12 mouse cellular contexts compared by ENCODE assay signal in genomic region chr10:41959808-41960207, GRCm38 (mm10). TPM values are rescaled to one million over a fixed set of nuclear protein-coding genes. Genes with fewer than 3 reads are reported as not detected.
DNase-seq lines count a peak whose midpoint lies in the region; ATAC-seq and TF ChIP-seq lines count a peak whose summit lies in the region.
"Had no signal": no experiment of that assay in that cellular context is flagged by ENCODE, and none has a peak within 500 bp of the region (broad histone marks: within the 10 kb centered on the region; RNA-seq: fewer than 3 reads in every experiment).

No protein-coding gene starts in this region.

- H3K9ac ChIP-seq in intestine, postnatal 0 days (ENCODE audit: low read depth, low read length) = no peak overlapping the region
- no peak overlapping the region for H3K9ac ChIP-seq in intestine, embryonic 16.5 days (ENCODE audit: low read depth, low read length)
- no peak overlapping the region for H3K9ac ChIP-seq in embryonic facial prominence, embryonic 11.5 days (replicated peaks; ENCODE audit: low read length)
- H3K9ac ChIP-seq: forebrain, embryonic 15.5 days; intestine, embryonic 15.5 days; limb, embryonic 12.5 days had no signal

- H3K4me1 ChIP-seq in intestine, postnatal 0 days (replicated peaks; ENCODE audit: control insufficient read depth, insufficient read depth, low read length) = 0 out of 2 replicates have a peak, but pooled peaks cover 3% of the 10 kb centered on the region
- peaks cover 7% of the 10 kb centered on the region; the same call in 1 of the 2 replicates for H3K4me1 ChIP-seq in intestine, embryonic 16.5 days (ENCODE audit: control insufficient read depth, insufficient read depth, low read length)
- 0 out of 2 replicates have a peak, but pooled peaks cover 3% of the 10 kb centered on the region for H3K4me1 ChIP-seq in thymus, adult 2 months (replicated peaks; ENCODE audit: control insufficient read depth, insufficient read depth, low read length)
- no peaks in the 10 kb centered on the region for H3K4me1 ChIP-seq in embryonic facial prominence, embryonic 11.5 days (ENCODE audit: control insufficient read depth, insufficient read depth, low read length)
- H3K4me1 ChIP-seq: intestine, embryonic 15.5 days; limb, embryonic 12.5 days had no signal

- TF ChIP-seq CTCF in intestine, postnatal 0 days (IDR thresholded peaks at IDR 0.05; ENCODE audit: low read depth) = peak; percentile 42
- no peak for TF ChIP-seq CTCF in thymus, adult 2 months (IDR thresholded peaks at IDR 0.05; ENCODE audit: borderline replicate concordance, control insufficient read depth, extremely low read depth, insufficient read depth, low read length, poor library complexity)

- no peak for TF ChIP-seq POLR2A in thymus, adult 2 months (IDR thresholded peaks at IDR 0.05; ENCODE audit: control insufficient read depth, extremely low read depth, insufficient read depth, low read length, poor library complexity)

- no peak overlapping the region for H3K4me2 ChIP-seq in intestine, postnatal 0 days (replicated peaks; ENCODE audit: low read depth)
- no peak overlapping the region for H3K4me2 ChIP-seq in intestine, embryonic 16.5 days (ENCODE audit: low read depth, low read length)
- H3K4me2 ChIP-seq in embryonic facial prominence, embryonic 11.5 days (ENCODE audit: low read depth, low read length) = no peak overlapping the region
- H3K4me2 ChIP-seq: forebrain, embryonic 15.5 days; intestine, embryonic 15.5 days; limb, embryonic 12.5 days had no signal

- H3K27ac ChIP-seq in intestine, postnatal 0 days (ENCODE audit: low read depth, low read length) = no peak overlapping the region
- H3K27ac ChIP-seq in intestine, embryonic 16.5 days (ENCODE audit: low read length) = no peak overlapping the region
- H3K27ac ChIP-seq in thymus, adult 2 months (ENCODE audit: control insufficient read depth, insufficient read depth, low read length) = no peak overlapping the region
- no peak overlapping the region for H3K27ac ChIP-seq in embryonic facial prominence, embryonic 11.5 days (replicated peaks; ENCODE audit: low read depth, low read length)
- H3K27ac ChIP-seq: forebrain, embryonic 15.5 days; intestine, embryonic 15.5 days; limb, embryonic 12.5 days had no signal

- H3K27me3 ChIP-seq in intestine, postnatal 0 days (replicated peaks; ENCODE audit: control insufficient read depth, insufficient read depth, low read length) = peaks cover 4% of the 10 kb centered on the region; the same call in 1 of the 2 replicates
- no peaks in the 10 kb centered on the region for H3K27me3 ChIP-seq in intestine, embryonic 16.5 days (replicated peaks; ENCODE audit: control insufficient read depth, insufficient read depth, low read length)
- no peaks in the 10 kb centered on the region for H3K27me3 ChIP-seq in thymus, adult 2 months (ENCODE audit: control insufficient read depth, insufficient read depth, low read length)
- no peaks in the 10 kb centered on the region for H3K27me3 ChIP-seq in embryonic facial prominence, embryonic 11.5 days (ENCODE audit: control insufficient read depth, insufficient read depth, low read length)
- H3K27me3 ChIP-seq: forebrain, embryonic 15.5 days; intestine, embryonic 15.5 days; limb, embryonic 12.5 days had no signal

- no peaks in the 10 kb centered on the region; the same call in 1 of the 2 replicates for H3K9me3 ChIP-seq in intestine, postnatal 0 days (ENCODE audit: control insufficient read depth)
- H3K9me3 ChIP-seq in intestine, embryonic 16.5 days (ENCODE audit: control insufficient read depth, low read length) = no peaks in the 10 kb centered on the region
- H3K9me3 ChIP-seq in embryonic facial prominence, embryonic 11.5 days (replicated peaks; ENCODE audit: control insufficient read depth, low read length) = no peaks in the 10 kb centered on the region
- H3K9me3 ChIP-seq: forebrain, embryonic 15.5 days; intestine, embryonic 15.5 days had no signal

- no peak for ATAC-seq in intestine, postnatal 0 days
- no peak for ATAC-seq in intestine, embryonic 16.5 days
- ATAC-seq in embryonic facial prominence, embryonic 11.5 days (replicated peaks; ENCODE audit: insufficient number of reproducible peaks, low FRiP score, low TSS enrichment, low read depth) = no peak
- ATAC-seq: forebrain, embryonic 15.5 days; intestine, embryonic 15.5 days had no signal

- no peak overlapping the region for H3K4me3 ChIP-seq in intestine, postnatal 0 days (ENCODE audit: low read depth, low read length)
- no peak overlapping the region for H3K4me3 ChIP-seq in intestine, embryonic 16.5 days (ENCODE audit: low read length)
- H3K4me3 ChIP-seq in thymus, adult 2 months (ENCODE audit: control insufficient read depth, insufficient read depth, low read length) = no peak overlapping the region
- H3K4me3 ChIP-seq in embryonic facial prominence, embryonic 11.5 days (ENCODE audit: low read depth, low read length) = no peak overlapping the region
- H3K4me3 ChIP-seq: forebrain, embryonic 15.5 days; intestine, embryonic 15.5 days; limb, embryonic 12.5 days; myocyte had no signal

- no peaks in the 10 kb centered on the region for H3K36me3 ChIP-seq in intestine, postnatal 0 days (ENCODE audit: control insufficient read depth, insufficient read depth)
- no peaks in the 10 kb centered on the region for H3K36me3 ChIP-seq in intestine, embryonic 16.5 days (ENCODE audit: control insufficient read depth, insufficient read depth, low read length)
- H3K36me3 ChIP-seq in thymus, adult 2 months (ENCODE audit: control insufficient read depth, insufficient read depth, low read length) = no peaks in the 10 kb centered on the region
- no peaks in the 10 kb centered on the region for H3K36me3 ChIP-seq in embryonic facial prominence, embryonic 11.5 days (replicated peaks; ENCODE audit: control insufficient read depth, insufficient read depth, low read depth, low read length)
- H3K36me3 ChIP-seq: forebrain, embryonic 15.5 days; intestine, embryonic 15.5 days; limb, embryonic 12.5 days had no signal

- DNase-seq in thymus, adult 2 months = peak; percentile 16
- no peak for DNase-seq in thymus, adult 18-20 months
- DNase-seq in embryonic facial prominence, embryonic 11.5 days (ENCODE audit: low spot score) = peak; percentile 47
- peak; percentile 37 for DNase-seq in thymus, postnatal 4 days
- no peak for DNase-seq in retina, postnatal 1 day
- no peak for DNase-seq in spleen, adult 18-20 months

- WGBS in intestine, postnatal 0 days = 60% methylated on average over 2 of the region's 2 CpGs
- WGBS in intestine, embryonic 16.5 days = 68% methylated on average over 2 of the region's 2 CpGs
- WGBS in thymus, adult 2 months = 58% methylated on average over 2 of the region's 2 CpGs
- 73% methylated on average over 2 of the region's 2 CpGs for WGBS in embryonic facial prominence, embryonic 11.5 days

RNA-seq across cellular contexts. Expression of gene Armc2, which starts 58.4 kb away (rescaled TPM):
- 0.77 and 1.2 TPM in 2 replicates for polyA plus RNA-seq in intestine, postnatal 0 days (2015; fragmentation: Nextera tagmentation; extraction: Ambion mirVana)
- polyA plus RNA-seq in intestine, embryonic 16.5 days (2015; fragmentation: Nextera tagmentation; extraction: Ambion mirVana) = 0.73 and 1.8 TPM in 2 replicates
- 0.15 and 0.46 TPM in 2 replicates for polyA plus RNA-seq in thymus, adult 2 months (2012; rRNA removed)
- polyA plus RNA-seq in embryonic facial prominence, embryonic 11.5 days (2014; fragmentation: Nextera tagmentation; extraction: Ambion mirVana) = 2.4 and 4.3 TPM in 2 replicates

Comparison
In these comparisons a context has a peak if more than half of its experiments do, and no peak if none do; other contexts are left out.
1. DNase-seq: peak in thymus, adult 2 months (single experiment), embryonic facial prominence, embryonic 11.5 days (single experiment) and thymus, postnatal 4 days (single experiment); none in thymus, adult 18-20 months (0 of 2), retina, postnatal 1 day (single experiment) and spleen, adult 18-20 months (0 of 2).